Mouse (Mus musculus) cerebellum, adult 8-10 months (tissue): ENCODE measurements at regions not wholly inside any gene's neighbourhood (a gene's known extent, or its start where the extent isn't known, plus 50 kb on each side); places are given as distances from the start of the nearest gene placed in this dataset.
A peak's percentile ranks its signal among the peaks of the same experiment; 100 is the strongest.

Source experiments
- DNase-seq: peaks from one replicate; pipeline ENCODE4 v3.0.0; 2022

GRCm38 (mm10) chr11:113187407-113187806, 405.4 kb downstream of the Sox9 start:
- no peak for DNase-seq

- no peak for DNase-seq
These were observed 406.4 kb downstream of the Sox9 start for GRCm38 (mm10) chr11:113188263-113188920.

GRCm38 (mm10) chr11:113190006-113190405, 408.0 kb downstream of the Sox9 start:
- DNase-seq, result no peak

- no peak for DNase-seq
These were observed 408.5 kb downstream of the Sox9 start for GRCm38 (mm10) chr11:113190520-113190919.

- no peak for DNase-seq
These were observed 409.0 kb downstream of the Sox9 start for GRCm38 (mm10) chr11:113191006-113191405.

- peak; percentile 61 for DNase-seq
These were observed 410.2 kb downstream of the Sox9 start for GRCm38 (mm10) chr11:113192086-113192856.

- no peak for DNase-seq
These were observed 412.3 kb downstream of the Sox9 start for GRCm38 (mm10) chr11:113194144-113194827.
